Mouse (Mus musculus) heart, embryonic 10.5 days (tissue): Measurements from ENCODE around the gene Kctd13. TPM values are rescaled to one million over a fixed set of nuclear protein-coding genes. Genes with fewer than 3 reads are reported as not detected.

Source experiments
- polyA plus RNA-seq: library from polyadenylated mRNA; unstranded; fragments of >200 nt; fragmentation: Nextera tagmentation; extraction: Ambion mirVana; gene quantifications from 2 replicates; pipeline ENCODE4 v1.2.1, GENCODE M21; 2016

Kctd13 gene
- polyA plus RNA-seq, 1 experiment from 2014 or later, result 21.3 TPM

Other genes with a start within 250 kb of the Kctd13 start
- gene Bola2, start 233.5 kb upstream of the Kctd13 start, polyA plus RNA-seq, result 135 and 159 TPM in 2 replicates
- 6.9 and 8.8 TPM in 2 replicates for gene Slx1b, start 233.1 kb upstream of the Kctd13 start, polyA plus RNA-seq
- gene Coro1a, start 221.1 kb upstream of the Kctd13 start, polyA plus RNA-seq, result 10.0 and 21.7 TPM in 2 replicates
- 59.6 and 69.8 TPM in 2 replicates for gene Mapk3, start 169.3 kb upstream of the Kctd13 start, polyA plus RNA-seq
- gene Gdpd3, start 162.5 kb upstream of the Kctd13 start, polyA plus RNA-seq, result 1.3 and 1.5 TPM in 2 replicates
- 43.4 and 66.0 TPM in 2 replicates for gene Ypel3, start 151.9 kb upstream of the Kctd13 start, polyA plus RNA-seq
- gene Tbx6, start 147.4 kb upstream of the Kctd13 start, polyA plus RNA-seq, result 0.23 and 0.53 TPM in 2 replicates
- gene Ppp4c, start 136.4 kb upstream of the Kctd13 start, polyA plus RNA-seq, result 233 and 325 TPM in 2 replicates
- gene Fam57b, start 131.2 kb upstream of the Kctd13 start, polyA plus RNA-seq, result 0.06 and 0.38 TPM in 2 replicates
- gene 4930451I11Rik, start 97.2 kb upstream of the Kctd13 start, polyA plus RNA-seq, result not detected in 2 replicates
- gene Doc2a, start 81.5 kb upstream of the Kctd13 start, polyA plus RNA-seq, result 0.28 and 0.64 TPM in 2 replicates
- 31.1 and 35.0 TPM in 2 replicates for gene Hirip3, start 66.9 kb upstream of the Kctd13 start, polyA plus RNA-seq
- 79.1 and 92.0 TPM in 2 replicates for gene Ino80e, start 66.5 kb upstream of the Kctd13 start, polyA plus RNA-seq
- 33.2 and 39.2 TPM in 2 replicates for gene Taok2, start 44.2 kb upstream of the Kctd13 start, polyA plus RNA-seq
- gene Tmem219, start 6.0 kb upstream of the Kctd13 start, polyA plus RNA-seq, result 18.6 and 20.7 TPM in 2 replicates
- not detected in 2 replicates for gene Asphd1, start 20.7 kb downstream of the Kctd13 start, polyA plus RNA-seq
- gene Sez6l2, start 21.7 kb downstream of the Kctd13 start, polyA plus RNA-seq, result 0.15 and 0.35 TPM in 2 replicates
- 87.4 and 89.3 TPM in 2 replicates for gene Cdipt, start 47.0 kb downstream of the Kctd13 start, polyA plus RNA-seq
- 1.3 and 1.5 TPM in 2 replicates for gene Cdiptos, start 47.2 kb downstream of the Kctd13 start, polyA plus RNA-seq
- gene Mvp, start 85.7 kb downstream of the Kctd13 start, polyA plus RNA-seq, result 8.4 and 9.9 TPM in 2 replicates
- 0.41 TPM in 1 of 2 replicates, not detected in the other for gene Pagr1b, start 87.6 kb downstream of the Kctd13 start, polyA plus RNA-seq
- 64.1 and 99.6 TPM in 2 replicates for gene Pagr1a, start 88.5 kb downstream of the Kctd13 start, polyA plus RNA-seq
- gene Gm42742, start 92.2 kb downstream of the Kctd13 start, polyA plus RNA-seq, result 20.6 and 46.6 TPM in 2 replicates
- gene Prrt2, start 92.3 kb downstream of the Kctd13 start, polyA plus RNA-seq, result 2.4 and 3.2 TPM in 2 replicates
- 41.5 and 66.9 TPM in 2 replicates for gene Maz, start 98.2 kb downstream of the Kctd13 start, polyA plus RNA-seq
- 110 and 145 TPM in 2 replicates for gene Kif22, start 113.6 kb downstream of the Kctd13 start, polyA plus RNA-seq
- not detected in 2 replicates for gene Zg16, start 158.4 kb downstream of the Kctd13 start, polyA plus RNA-seq
- 0.73 and 1.0 TPM in 2 replicates for gene AI467606, start 162.5 kb downstream of the Kctd13 start, polyA plus RNA-seq
- 7.2 and 14.5 TPM in 2 replicates for gene Qprt, start 193.3 kb downstream of the Kctd13 start, polyA plus RNA-seq
- gene Spn, start 208.9 kb downstream of the Kctd13 start, polyA plus RNA-seq, result 0.06 and 0.50 TPM in 2 replicates